Mouse (Mus musculus) left cerebral cortex, adult 9 months (tissue): Measurements from ENCODE around the gene Gfi1b.

Source experiments
- DNase-seq, 2 experiments: peaks; one replicate each; pipeline ENCODE4 v3.0.0; 2022; ENCODE audit warnings: low spot score in 2 of 2

Gfi1b gene

GRCm38 (mm10) chr2:28621664-28622171 is at the start of gene Gfi1b:
Gene Gfi1b (minus strand): TSS chr2:28621982.
- DNase-seq: no peak

- no peak for DNase-seq
Observed at GRCm38 (mm10) chr2:28671438-28671837, 49.7 kb upstream of the Gfi1b start.

GRCm38 (mm10) chr2:28665818-28666217 is 44.0 kb upstream of the Gfi1b start:
- DNase-seq: no peak

GRCm38 (mm10) chr2:28662891-28663290 is 41.1 kb upstream of the Gfi1b start:
- no peak for DNase-seq

GRCm38 (mm10) chr2:28656216-28656615 is 34.4 kb upstream of the Gfi1b start:
- no peak for DNase-seq

- DNase-seq: no peak
Observed at GRCm38 (mm10) chr2:28654295-28654694, 32.5 kb upstream of the Gfi1b start.

GRCm38 (mm10) chr2:28653351-28653750 is 31.6 kb upstream of the Gfi1b start:
- DNase-seq: peak in 1 of 2 experiments; percentile 46

- no peak for DNase-seq
Observed at GRCm38 (mm10) chr2:28650526-28650925, 28.7 kb upstream of the Gfi1b start.

- no peak for DNase-seq
Observed at GRCm38 (mm10) chr2:28643081-28643480, 21.3 kb upstream of the Gfi1b start.

- DNase-seq: peak in 1 of 2 experiments; percentile 28
Observed at GRCm38 (mm10) chr2:28641435-28641941, 19.7 kb upstream of the Gfi1b start.

- peak; percentile 81 to 94 for DNase-seq
Observed at GRCm38 (mm10) chr2:28640461-28641424, 19.0 kb upstream of the Gfi1b start, which contains the start of gene Tsc1. Gene Tsc1 (plus strand): TSS chr2:28641228.

- peak in 1 of 2 experiments; percentile 30 for DNase-seq
Observed at GRCm38 (mm10) chr2:28639794-28640193, 18.0 kb upstream of the Gfi1b start.

- no peak for DNase-seq
Observed at GRCm38 (mm10) chr2:28638886-28639285, 17.1 kb upstream of the Gfi1b start.

- DNase-seq: no peak
Observed at GRCm38 (mm10) chr2:28638352-28638751, 16.6 kb upstream of the Gfi1b start.

GRCm38 (mm10) chr2:28637106-28637845 is 15.5 kb upstream of the Gfi1b start:
- DNase-seq: no peak

GRCm38 (mm10) chr2:28635199-28635598 is 13.4 kb upstream of the Gfi1b start:
- no peak for DNase-seq

GRCm38 (mm10) chr2:28633136-28633535 is 11.4 kb upstream of the Gfi1b start:
- no peak for DNase-seq

- DNase-seq: no peak
Observed at GRCm38 (mm10) chr2:28632626-28633025, 10.8 kb upstream of the Gfi1b start.

GRCm38 (mm10) chr2:28629911-28630381 is 8.2 kb upstream of the Gfi1b start:
- DNase-seq: no peak

GRCm38 (mm10) chr2:28628053-28628452 is 6.3 kb upstream of the Gfi1b start:
- no peak for DNase-seq

- no peak for DNase-seq
Observed at GRCm38 (mm10) chr2:28626038-28626437, 4.3 kb upstream of the Gfi1b start.

- DNase-seq: no peak
Observed at GRCm38 (mm10) chr2:28624870-28625269, 3.1 kb upstream of the Gfi1b start.
